Mouse (Mus musculus) small intestine, adult 2 months (tissue): ENCODE measurements around the gene Emx1. TPM values are rescaled to one million over a fixed set of nuclear protein-coding genes. Genes with fewer than 3 reads are reported as not detected.

ENCODE experiments used
- H3K27ac ChIP-seq: fragments of 200-500 bp; 2 replicates; pipeline ENCODE4 v1.5.1; 2012; ENCODE audit warnings: low read depth, low read length, control low read depth, inconsistent platforms; ENCODE audit not compliant: insufficient read depth
- H3K27me3 ChIP-seq: fragments of 200-500 bp; 2 replicates; pipeline ENCODE4 v1.6.1; 2012; ENCODE audit warnings: mild to moderate bottlenecking, moderate library complexity, low read length, inconsistent platforms; ENCODE audit not compliant: control insufficient read depth, insufficient read depth
- H3K36me3 ChIP-seq: fragments of 200-500 bp; 2 replicates; pipeline ENCODE4 v1.6.1; 2012; ENCODE audit warnings: mild to moderate bottlenecking, low read length, control low read depth, inconsistent platforms; ENCODE audit not compliant: control insufficient read depth, insufficient read depth
- H3K4me1 ChIP-seq: fragments of 200-500 bp; 2 replicates; pipeline ENCODE4 v1.6.1; 2012; ENCODE audit warnings: low read length, inconsistent platforms, mixed read lengths; ENCODE audit not compliant: control insufficient read depth, insufficient read depth, insufficient read length
- H3K4me3 ChIP-seq: fragments of 200-500 bp; 2 replicates; pipeline ENCODE4 v1.5.1; 2012; ENCODE audit warnings: low read depth, mild to moderate bottlenecking, control low read depth, inconsistent platforms, low read length, moderate library complexity
- CTCF ChIP-seq: fragments of 200-500 bp; IDR thresholded peaks from 2 replicates; pipeline ENCODE4 v1.5.1; 2012; ENCODE audit warnings: low read depth, mild to moderate bottlenecking, control low read depth, inconsistent platforms, low read length, moderate library complexity, mixed read lengths; ENCODE audit not compliant: insufficient replicate concordance, insufficient read length; ENCODE audit errors: extremely low read depth
- POLR2A ChIP-seq: fragments of 200-500 bp; IDR thresholded peaks from 2 replicates; pipeline ENCODE4 v1.6.1; 2012; ENCODE audit warnings: low read depth, mild to moderate bottlenecking, control low read depth, inconsistent platforms, low read length, moderate library complexity
- WGBS: fragments of 180-500 bp; shearing (Covaris S2); methylation state at CpG from one replicate; pipeline ENCODE4 v1.1.7; 2018; 5-methylcytosine and 5-hydroxymethylcytosine counted together
- polyA plus RNA-seq: library from polyadenylated mRNA; depleted of rRNA; stranded (reverse); fragments of >200 nt; gene quantifications from 2 replicates; pipeline ENCODE4 v1.2.3, GENCODE M21; 2012

The Emx1 gene
- polyA plus RNA-seq, 1 experiment, result not detected

DNA sequence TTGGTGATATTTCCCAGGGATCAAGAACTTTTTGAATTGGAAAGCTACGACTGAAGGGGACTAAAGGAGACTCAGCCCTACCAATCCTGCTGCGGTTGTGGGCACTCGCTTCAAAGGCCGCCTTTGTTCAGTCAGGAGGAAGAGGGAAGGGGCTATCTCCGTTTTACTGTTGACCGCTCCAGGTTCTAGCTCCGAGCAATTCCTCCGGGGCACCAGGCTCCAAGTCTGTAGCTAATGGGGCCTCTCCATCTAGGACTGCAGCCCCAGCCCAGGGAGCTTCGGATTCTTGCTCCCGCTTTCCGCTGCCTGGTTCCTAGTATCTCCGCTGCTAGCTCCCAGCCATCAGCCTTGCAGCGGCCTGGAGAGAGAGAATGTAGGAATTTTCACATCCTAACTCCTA lies 3.4 kb downstream of the Emx1 start:
- peaks cover 84% of the 10 kb centered on the region for H3K27me3 ChIP-seq
- H3K4me3 ChIP-seq, result peak overlapping the region; percentile 19; the same call in 1 of the 2 replicates
- no peaks in the 10 kb centered on the region; the same call in 1 of the 2 replicates for H3K4me1 ChIP-seq
- no peak overlapping the region for H3K27ac ChIP-seq
- WGBS, result 4% methylated on average over 13 of the region's 13 CpGs
- no peaks in the 10 kb centered on the region for H3K36me3 ChIP-seq
- no peak for TF ChIP-seq CTCF
- no peak for TF ChIP-seq POLR2A

DNA sequence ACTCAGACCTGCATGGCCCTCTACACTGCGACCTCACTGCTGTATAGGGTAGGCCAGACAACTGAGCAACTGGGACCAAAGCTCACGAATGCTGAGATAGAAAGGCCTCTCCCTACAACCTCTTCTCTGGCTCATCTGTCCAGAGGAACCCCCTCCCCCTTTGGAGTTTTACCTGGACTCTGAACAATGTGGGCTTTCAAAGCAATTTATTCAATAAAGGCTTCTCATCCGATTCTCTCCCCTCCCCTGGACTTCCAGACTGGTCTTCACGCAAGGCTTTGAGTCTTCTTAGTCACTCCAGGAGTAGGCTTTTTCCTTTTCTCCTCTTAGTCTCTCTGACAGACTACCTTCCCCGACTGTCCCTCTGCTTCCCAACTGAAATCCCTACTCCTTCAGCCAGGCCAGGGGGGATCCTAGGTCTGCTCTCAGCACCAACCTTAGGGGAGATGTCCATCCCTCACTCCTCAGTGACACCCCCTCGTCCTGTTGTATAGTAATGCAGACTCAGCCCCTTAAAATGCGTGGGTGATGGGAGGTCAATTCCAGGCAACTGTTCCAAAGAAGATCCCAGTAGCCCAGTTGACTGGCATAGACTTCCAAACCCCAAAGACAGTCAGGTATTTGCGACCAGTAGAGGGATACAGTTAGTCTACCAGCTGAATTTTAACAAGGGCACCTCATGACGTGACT lies 4.7 kb downstream of the Emx1 start:
- 51% methylated on average over 9 of the region's 9 CpGs for WGBS
- Histone ChIP-seq H3K4me3 (no peak overlapping the region), H3K4me1 (no peaks in the 10 kb centered on the region; the same call in 1 of the 2 replicates), H3K27me3 (peaks cover 72% of the 10 kb centered on the region), H3K27ac (no peak overlapping the region), H3K36me3 (no peaks in the 10 kb centered on the region)
- no peak for TF ChIP-seq CTCF
- no peak for TF ChIP-seq POLR2A

DNA sequence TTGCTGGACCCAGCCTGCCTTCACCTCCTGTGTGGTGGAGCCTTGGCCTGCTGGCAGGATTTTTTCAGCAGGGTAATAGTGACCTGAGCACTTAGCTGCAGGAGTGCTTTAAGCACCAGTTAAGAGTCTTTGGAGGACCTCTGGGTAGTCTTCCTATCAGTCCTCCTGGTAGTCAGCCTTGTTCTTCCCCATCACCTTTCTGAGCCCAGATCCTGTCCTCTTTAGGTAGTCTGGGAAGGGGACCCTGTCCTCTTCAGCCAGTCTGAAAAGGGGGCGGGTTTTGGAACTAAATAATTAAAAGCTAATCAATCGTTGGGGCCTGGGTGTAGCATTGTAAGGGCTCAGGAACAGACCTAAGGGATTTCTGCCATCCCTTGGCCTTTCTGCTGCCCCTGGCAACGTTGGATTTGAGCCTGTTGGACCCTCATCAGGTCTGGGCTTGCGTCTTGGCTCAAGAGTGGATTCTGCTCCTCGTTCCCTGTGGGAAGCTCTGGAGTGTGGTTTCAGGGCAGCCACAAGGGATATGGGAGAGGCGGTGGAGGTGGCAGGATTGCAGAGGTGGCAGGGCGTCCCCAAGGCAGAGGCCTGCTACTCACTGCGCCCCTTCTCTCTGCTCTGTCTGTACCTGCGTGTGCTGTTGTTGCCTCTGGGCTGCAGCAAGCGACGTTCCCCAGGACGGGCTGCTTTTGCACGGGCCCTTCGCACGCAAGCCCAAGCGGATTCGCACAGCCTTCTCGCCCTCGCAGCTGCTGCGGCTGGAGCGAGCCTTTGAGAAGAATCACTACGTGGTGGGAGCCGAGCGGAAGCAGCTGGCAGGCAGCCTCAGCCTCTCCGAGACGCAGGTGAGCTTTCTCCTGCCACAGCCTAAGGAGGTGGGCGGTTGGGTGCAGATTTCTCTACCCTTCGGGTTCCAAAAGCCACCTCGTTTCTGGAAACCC lies 6.4 kb downstream of the Emx1 start:
- WGBS, result 25% methylated on average over 29 of the region's 29 CpGs
- Histone ChIP-seq H3K27me3 (peaks cover 54% of the 10 kb centered on the region), H3K27ac (no peak overlapping the region), H3K36me3 (no peaks in the 10 kb centered on the region), H3K4me1 (no peaks in the 10 kb centered on the region; the same call in 1 of the 2 replicates), H3K4me3 (no peak overlapping the region)
- TF ChIP-seq POLR2A (no peak), CTCF (no peak)

- no peak overlapping the region for H3K4me3 ChIP-seq
- no peak overlapping the region for H3K27ac ChIP-seq
- no peaks in the 10 kb centered on the region for H3K36me3 ChIP-seq
- TF ChIP-seq CTCF (no peak), POLR2A (no peak)
- 24% methylated on average over 2 of the region's 2 CpGs for WGBS
- peaks cover 18% of the 10 kb centered on the region for H3K27me3 ChIP-seq
- H3K4me1 ChIP-seq, result no peaks in the 10 kb centered on the region
Measured at GRCm38 (mm10) chr6:85197951-85198350, 10.7 kb downstream of the Emx1 start.

GRCm38 (mm10) chr6:85206182-85206938 lies 19.1 kb downstream of the Emx1 start:
- H3K27ac ChIP-seq, result no peak overlapping the region
- H3K4me3 ChIP-seq, result no peak overlapping the region
- H3K36me3 ChIP-seq, result no peaks in the 10 kb centered on the region
- no peaks in the 10 kb centered on the region for H3K27me3 ChIP-seq
- WGBS, result 53% methylated on average over 16 of the region's 16 CpGs
- TF ChIP-seq POLR2A, result no peak
- no peak for TF ChIP-seq CTCF
- peaks cover 8% of the 10 kb centered on the region for H3K4me1 ChIP-seq

DNA sequence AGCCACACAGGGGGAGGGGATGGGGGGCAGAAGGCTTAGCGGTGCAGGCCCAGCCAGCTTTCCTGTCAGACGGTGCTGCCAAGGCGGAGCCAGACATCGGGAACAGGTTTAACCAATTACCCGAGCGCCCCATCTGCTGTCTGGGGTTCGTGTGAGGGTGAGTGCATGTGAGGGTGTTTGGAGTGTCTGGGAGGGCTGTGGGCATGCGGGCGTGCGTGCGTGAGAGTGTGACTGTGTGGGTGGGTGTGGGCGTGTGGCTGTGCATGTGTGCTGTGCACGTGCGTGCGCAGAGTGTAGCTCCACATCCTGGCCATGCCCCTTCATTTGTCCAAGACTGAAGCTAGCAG lies 19.7 kb downstream of the Emx1 start:
- TF ChIP-seq POLR2A (no peak), CTCF (no peak)
- 26% methylated on average over 15 of the region's 15 CpGs for WGBS
- no peaks in the 10 kb centered on the region for H3K36me3 ChIP-seq
- H3K4me1 ChIP-seq, result peaks cover 8% of the 10 kb centered on the region
- no peak overlapping the region for H3K4me3 ChIP-seq
- H3K27me3 ChIP-seq, result no peaks in the 10 kb centered on the region
- no peak overlapping the region for H3K27ac ChIP-seq
